Mouse (Mus musculus): Measurements from ENCODE around the gene Fgd3.

- no peak for TF ChIP-seq CTCF (IDR thresholded peaks at IDR 0.05; ENCODE audit: insufficient read depth, low read length)
- TF ChIP-seq POLR2A (IDR thresholded peaks at IDR 0.05; ENCODE audit: borderline replicate concordance, extremely low read depth, low read depth, low read length) = no peak
Measured at GRCm38 (mm10) chr13:49283686-49284085, 36.4 kb downstream of the Fgd3 start.

Measured in lung, adult 2 months (tissue).